Mouse (Mus musculus) midbrain, embryonic 15.5 days (tissue): ENCODE measurements around the gene Dmkn. TPM values are rescaled to one million over a fixed set of nuclear protein-coding genes. Genes with fewer than 3 reads are reported as not detected.

Experiments used
- ATAC-seq: fragments of 200-750 bp; cut with Nextera tagmentation; replicated peaks from 2 replicates; pipeline ENCODE4 v1.8.0; 2017; ENCODE audit warnings: moderate TSS enrichment
- H3K27ac ChIP-seq: fragments of 300-500 bp; sonication (generic); 2 replicates; pipeline ENCODE4 v1.5.1; 2015; ENCODE audit warnings: mild to moderate bottlenecking, inconsistent platforms
- H3K27me3 ChIP-seq: fragments of 300-500 bp; sonication (generic); replicated peaks from 2 replicates; pipeline ENCODE4 v1.6.1; 2015; ENCODE audit warnings: inconsistent platforms
- H3K36me3 ChIP-seq: fragments of 300-500 bp; sonication (generic); replicated peaks from 2 replicates; pipeline ENCODE4 v1.6.1; 2015; ENCODE audit warnings: inconsistent platforms
- H3K4me1 ChIP-seq: fragments of 300-500 bp; sonication (generic); 2 replicates; pipeline ENCODE4 v1.6.1; 2015; ENCODE audit warnings: inconsistent platforms
- H3K4me2 ChIP-seq: fragments of 300-500 bp; sonication (generic); 2 replicates; pipeline ENCODE4 v1.6.1; 2015; ENCODE audit warnings: inconsistent platforms, mild to moderate bottlenecking, moderate library complexity
- H3K4me3 ChIP-seq: fragments of 300-500 bp; sonication (generic); 2 replicates; pipeline ENCODE4 v1.5.1; 2015; ENCODE audit warnings: mild to moderate bottlenecking, inconsistent platforms
- H3K9ac ChIP-seq: fragments of 300-500 bp; sonication (generic); 2 replicates; pipeline ENCODE4 v1.6.1; 2015; ENCODE audit warnings: mild to moderate bottlenecking, inconsistent platforms
- H3K9me3 ChIP-seq: fragments of 300-500 bp; sonication (generic); 2 replicates; pipeline ENCODE4 v1.6.1; 2016; ENCODE audit warnings: inconsistent platforms
- WGBS: fragments of 180-500 bp; shearing (Covaris S2); methylation state at CpG from one replicate; pipeline ENCODE4 v1.1.7; 2015; ENCODE audit warnings: mixed read lengths; 5-methylcytosine and 5-hydroxymethylcytosine counted together
- polyA plus RNA-seq: library from polyadenylated mRNA; unstranded; fragments of >200 nt; fragmentation: Nextera tagmentation; extraction: Ambion mirVana; gene quantifications from 2 replicates; pipeline ENCODE4 v1.2.1, GENCODE M21; 2015

The Dmkn gene
- polyA plus RNA-seq, 1 experiment from 2014 or later = 3.4 TPM

GRCm38 (mm10) chr7:30776104-30776503, 12.5 kb downstream of the Dmkn start:
- no peaks in the 10 kb centered on the region for H3K27me3 ChIP-seq
- 90% methylated on average over 9 of the region's 9 CpGs for WGBS
- ATAC-seq = no peak
- no peak overlapping the region for H3K27ac ChIP-seq
- H3K4me2 ChIP-seq = no peak overlapping the region
- no peak overlapping the region for H3K4me3 ChIP-seq
- H3K36me3 ChIP-seq = no peaks in the 10 kb centered on the region
- no peaks in the 10 kb centered on the region for H3K4me1 ChIP-seq
- no peak overlapping the region for H3K9ac ChIP-seq
- H3K9me3 ChIP-seq = no peaks in the 10 kb centered on the region

GRCm38 (mm10) chr7:30777081-30777579, 13.6 kb downstream of the Dmkn start:
- H3K27me3 ChIP-seq = no peaks in the 10 kb centered on the region
- no peaks in the 10 kb centered on the region for H3K36me3 ChIP-seq
- H3K4me2 ChIP-seq = no peak overlapping the region
- WGBS = 36% methylated on average over 7 of the region's 7 CpGs
- H3K9me3 ChIP-seq = no peaks in the 10 kb centered on the region
- no peak overlapping the region for H3K9ac ChIP-seq
- H3K27ac ChIP-seq = no peak overlapping the region
- no peak for ATAC-seq
- H3K4me3 ChIP-seq = no peak overlapping the region
- no peaks in the 10 kb centered on the region for H3K4me1 ChIP-seq

GRCm38 (mm10) chr7:30777911-30778310, 14.4 kb downstream of the Dmkn start:
- Histone ChIP-seq H3K4me2 (no peak overlapping the region), H3K36me3 (no peaks in the 10 kb centered on the region), H3K4me3 (no peak overlapping the region), H3K27me3 (no peaks in the 10 kb centered on the region), H3K9me3 (no peaks in the 10 kb centered on the region), H3K4me1 (no peaks in the 10 kb centered on the region), H3K27ac (no peak overlapping the region), H3K9ac (no peak overlapping the region)
- ATAC-seq = no peak
- WGBS = 81% methylated on average over 1 of the region's 1 CpGs

GRCm38 (mm10) chr7:30781792-30782191, 18.2 kb downstream of the Dmkn start:
- Histone ChIP-seq H3K9me3 (no peaks in the 10 kb centered on the region), H3K4me1 (peaks cover 8% of the 10 kb centered on the region), H3K27ac (no peak overlapping the region), H3K27me3 (no peaks in the 10 kb centered on the region), H3K4me2 (no peak overlapping the region), H3K9ac (no peak overlapping the region), H3K4me3 (no peak overlapping the region), H3K36me3 (no peaks in the 10 kb centered on the region)
- ATAC-seq = no peak
- WGBS = 72% methylated on average over 4 of the region's 4 CpGs

- no peak overlapping the region for H3K4me3 ChIP-seq
- WGBS = 83% methylated on average over 3 of the region's 3 CpGs
- no peaks in the 10 kb centered on the region for H3K27me3 ChIP-seq
- H3K9ac ChIP-seq = no peak overlapping the region
- no peaks in the 10 kb centered on the region for H3K36me3 ChIP-seq
- peaks cover 8% of the 10 kb centered on the region for H3K4me1 ChIP-seq
- no peak overlapping the region for H3K27ac ChIP-seq
- no peak overlapping the region for H3K4me2 ChIP-seq
- ATAC-seq = no peak
- H3K9me3 ChIP-seq = no peaks in the 10 kb centered on the region
Measured at GRCm38 (mm10) chr7:30782658-30783057, 19.1 kb downstream of the Dmkn start.

GRCm38 (mm10) chr7:30785154-30785553, 21.6 kb downstream of the Dmkn start:
- no peak for ATAC-seq
- H3K9ac ChIP-seq = no peak overlapping the region
- no peak overlapping the region for H3K4me3 ChIP-seq
- H3K27ac ChIP-seq = no peak overlapping the region
- no peak overlapping the region for H3K4me2 ChIP-seq
- H3K36me3 ChIP-seq = no peaks in the 10 kb centered on the region
- peaks cover 8% of the 10 kb centered on the region for H3K4me1 ChIP-seq
- H3K9me3 ChIP-seq = no peaks in the 10 kb centered on the region
- no peaks in the 10 kb centered on the region for H3K27me3 ChIP-seq
- WGBS = 70% methylated on average over 1 of the region's 1 CpGs

GRCm38 (mm10) chr7:30785721-30786546, 22.4 kb downstream of the Dmkn start:
- H3K27me3 ChIP-seq = no peaks in the 10 kb centered on the region
- H3K9ac ChIP-seq = no peak overlapping the region
- peak; percentile 80 for ATAC-seq
- H3K36me3 ChIP-seq = no peaks in the 10 kb centered on the region
- H3K27ac ChIP-seq = no peak overlapping the region
- WGBS = 59% methylated on average over 13 of the region's 13 CpGs
- no peak overlapping the region for H3K4me3 ChIP-seq
- H3K4me2 ChIP-seq = no peak overlapping the region
- peaks cover 8% of the 10 kb centered on the region for H3K4me1 ChIP-seq
- H3K9me3 ChIP-seq = no peaks in the 10 kb centered on the region

- H3K4me2 ChIP-seq = no peak within 1 kb of the TSS
- H3K4me1 ChIP-seq = peaks cover 8% of the 10 kb centered on the region
- 55% methylated on average over 15 of the region's 15 CpGs for WGBS
- H3K36me3 ChIP-seq = no peaks in the 10 kb centered on the region
- no peaks in the 10 kb centered on the region for H3K9me3 ChIP-seq
- H3K4me3 ChIP-seq = no peak within 1 kb of the TSS
- H3K27me3 ChIP-seq = no peaks in the 10 kb centered on the region
- H3K27ac ChIP-seq = no peak within 1 kb of the TSS
- H3K9ac ChIP-seq = no peak within 1 kb of the TSS
- no peak for ATAC-seq
Measured at GRCm38 (mm10) chr7:30787377-30788022, 23.9 kb downstream of the Dmkn start, which contains the start of gene Krtdap. Krtdap (plus strand) TSS chr7:30787896.

GRCm38 (mm10) chr7:30790141-30790540, 26.6 kb downstream of the Dmkn start:
- WGBS = 77% methylated on average over 10 of the region's 10 CpGs
- H3K4me1 ChIP-seq = peaks cover 8% of the 10 kb centered on the region
- ATAC-seq = no peak

GRCm38 (mm10) chr7:30791921-30792320, 28.4 kb downstream of the Dmkn start:
- Histone ChIP-seq H3K4me2 (no peak overlapping the region), H3K9me3 (no peaks in the 10 kb centered on the region), H3K36me3 (no peaks in the 10 kb centered on the region), H3K27me3 (no peaks in the 10 kb centered on the region), H3K4me3 (no peak overlapping the region), H3K4me1 (no peaks in the 10 kb centered on the region), H3K27ac (no peak overlapping the region), H3K9ac (no peak overlapping the region)
- WGBS = 26% methylated on average over 9 of the region's 9 CpGs
- no peak for ATAC-seq

More at GRCm38 (mm10) chr7:30790141-30790540, 26.6 kb downstream of the Dmkn start:
- H3K9ac ChIP-seq = no peak overlapping the region
- H3K36me3 ChIP-seq = no peaks in the 10 kb centered on the region
- H3K4me3 ChIP-seq = no peak overlapping the region
- H3K27ac ChIP-seq = no peak overlapping the region
- H3K27me3 ChIP-seq = no peaks in the 10 kb centered on the region
- H3K4me2 ChIP-seq = no peak overlapping the region
- H3K9me3 ChIP-seq = no peaks in the 10 kb centered on the region

- Histone ChIP-seq H3K27me3 (no peaks in the 10 kb centered on the region), H3K9me3 (no peaks in the 10 kb centered on the region), H3K4me2 (no peak overlapping the region), H3K27ac (no peak overlapping the region), H3K4me1 (no peaks in the 10 kb centered on the region), H3K4me3 (no peak overlapping the region), H3K36me3 (no peaks in the 10 kb centered on the region), H3K9ac (no peak overlapping the region)
- no peak for ATAC-seq
Measured at GRCm38 (mm10) chr7:30794921-30795320, 31.4 kb downstream of the Dmkn start.

- no peaks in the 10 kb centered on the region for H3K27me3 ChIP-seq
- H3K4me2 ChIP-seq = no peak overlapping the region
- H3K9me3 ChIP-seq = 0 out of 2 replicates have a peak, but pooled peaks cover 5% of the 10 kb centered on the region
- no peak overlapping the region for H3K9ac ChIP-seq
- WGBS = 80% methylated on average over 1 of the region's 1 CpGs
- H3K27ac ChIP-seq = no peak overlapping the region
- no peaks in the 10 kb centered on the region for H3K36me3 ChIP-seq
- ATAC-seq = no peak
- H3K4me1 ChIP-seq = no peaks in the 10 kb centered on the region
- H3K4me3 ChIP-seq = no peak overlapping the region
Measured at GRCm38 (mm10) chr7:30796790-30797189, 33.2 kb downstream of the Dmkn start.
